Mouse (Mus musculus) G1E (cell line): Measurements from ENCODE around the gene Mrgpra4.

ENCODE experiments used
- CTCF ChIP-seq: IDR thresholded peaks from 2 replicates; pipeline ENCODE4 v1.5.1; 2012; ENCODE audit warnings: low read depth, low read length, inconsistent platforms, mixed read lengths
- GATA1 ChIP-seq: IDR thresholded peaks from 2 replicates; pipeline ENCODE4 v1.6.1; 2012; ENCODE audit warnings: borderline replicate concordance, low read length, inconsistent platforms, mixed read lengths
- GATA2 ChIP-seq: IDR thresholded peaks from 2 replicates; pipeline ENCODE4 v1.6.1; 2012; ENCODE audit warnings: low read depth, low read length, inconsistent platforms, borderline replicate concordance
- POLR2AphosphoS5 ChIP-seq: IDR thresholded peaks from 2 replicates; pipeline ENCODE4 v1.6.1; 2012; ENCODE audit warnings: low read depth, low read length, inconsistent platforms; ENCODE audit not compliant: insufficient replicate concordance
- TAL1 ChIP-seq: conservative IDR thresholded peaks from 2 replicates; pipeline ENCODE4 v1.6.1; 2012; ENCODE audit warnings: low read depth, low read length, inconsistent platforms, mixed read lengths

DNA sequence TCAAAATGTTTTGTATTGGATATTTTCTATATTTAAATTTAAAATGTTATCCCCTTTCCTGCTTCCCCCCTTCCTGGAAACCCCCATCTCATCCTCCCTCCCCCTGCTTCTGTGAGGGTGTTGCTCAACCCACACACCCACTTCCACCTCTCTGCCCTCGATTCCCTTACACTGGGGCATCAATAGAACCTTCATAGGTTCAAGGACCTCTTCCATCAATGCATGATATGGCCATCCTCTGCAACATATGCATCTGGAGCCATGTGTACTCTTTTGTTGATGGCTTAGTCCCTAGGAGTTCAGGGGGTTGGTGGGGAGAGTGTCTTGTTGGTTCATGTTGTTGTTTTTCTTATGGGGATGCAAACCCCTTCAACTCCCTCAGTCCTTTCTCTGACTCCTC lies at the start of gene Mrgpra4:
- TF ChIP-seq CTCF = no peak
- no peak for TF ChIP-seq POLR2AphosphoS5
- TF ChIP-seq GATA1 = no peak
- TF ChIP-seq TAL1 = no peak
- TF ChIP-seq GATA2 = no peak
